Mouse (Mus musculus): ENCODE measurements around the gene Add2. TPM values are rescaled to one million over a fixed set of nuclear protein-coding genes. Genes with fewer than 3 reads are reported as not detected.

Add2 gene
- polyA plus RNA-seq, 1 experiment, result 17.6 TPM

DNA sequence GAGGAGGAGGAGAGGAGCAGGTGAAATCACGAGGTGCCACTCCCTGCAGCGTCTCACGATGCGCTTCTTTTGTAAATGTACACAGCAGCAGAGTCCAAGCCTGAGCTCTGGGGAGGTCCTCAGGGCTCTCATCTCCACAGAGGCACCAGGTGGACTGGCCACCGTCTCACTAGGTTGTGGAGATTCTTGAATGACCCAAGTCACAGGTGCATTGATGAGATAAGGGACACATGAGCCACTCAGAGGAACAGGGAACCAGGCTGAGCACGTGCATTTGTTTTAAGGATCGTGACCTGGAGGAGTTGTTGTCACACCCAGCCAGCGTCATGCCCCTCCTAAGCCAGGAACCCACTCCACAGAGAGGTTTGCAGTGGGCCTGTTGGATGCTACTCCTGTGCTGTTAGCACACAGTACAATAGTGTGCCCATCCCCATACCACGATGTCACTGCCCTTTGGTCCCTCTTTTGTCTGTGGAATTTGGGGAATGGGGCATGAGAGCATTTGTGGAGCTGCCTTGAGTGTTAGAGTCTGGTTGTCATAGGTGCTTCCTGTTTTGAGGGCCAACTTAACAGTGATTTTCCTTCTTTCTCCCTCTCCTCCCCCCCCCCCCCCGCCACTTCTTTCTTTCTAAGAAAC lies 65.8 kb downstream of the Add2 start:
- H3K4me3 ChIP-seq (ENCODE audit: extremely low read depth, insufficient read depth, insufficient read length), result no peak overlapping the region
- no peak for DNase-seq (ENCODE audit: low read depth in 1 of 2, low spot score in 2 of 2)
- no peaks in the 10 kb centered on the region for H3K4me1 ChIP-seq (ENCODE audit: control insufficient read depth, insufficient read depth, insufficient read length)
- TF ChIP-seq POLR2A (IDR thresholded peaks at IDR 0.05; ENCODE audit: low read depth, low read length), result no peak
- no peak for TF ChIP-seq CTCF (IDR thresholded peaks at IDR 0.05; ENCODE audit: extremely low read depth, insufficient read depth, insufficient read length, insufficient replicate concordance)
- H3K36me3 ChIP-seq (ENCODE audit: control insufficient read depth, insufficient read depth, low read length), result no peaks in the 10 kb centered on the region
- 73% methylated on average over 10 of the region's 10 CpGs for WGBS
- H3K27ac ChIP-seq (ENCODE audit: insufficient read depth, low read length), result no peak overlapping the region
- no peaks in the 10 kb centered on the region for H3K27me3 ChIP-seq (ENCODE audit: control insufficient read depth, insufficient read depth, low read length)

DNA sequence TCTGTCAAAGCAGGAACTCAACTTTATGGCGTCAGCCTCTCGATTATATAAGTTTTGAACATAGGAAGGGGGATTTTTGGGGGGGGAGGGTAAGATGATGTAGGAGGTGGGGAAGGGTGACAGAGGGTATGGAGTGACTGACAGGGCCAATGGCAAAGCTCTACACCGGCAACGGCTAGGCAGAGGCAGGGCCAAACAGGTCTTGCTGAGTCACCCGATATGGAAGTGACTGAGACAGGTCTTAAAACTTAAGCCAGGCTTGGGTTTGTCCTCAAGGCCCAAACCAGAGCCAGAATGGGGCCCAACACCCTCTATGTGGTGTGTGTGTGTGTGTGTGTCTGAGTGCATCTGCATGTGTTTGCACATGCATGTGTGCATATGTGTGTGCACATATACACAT lies 67.0 kb downstream of the Add2 start:
- H3K36me3 ChIP-seq (ENCODE audit: control insufficient read depth, insufficient read depth, low read length), result no peaks in the 10 kb centered on the region
- WGBS, result 62% methylated on average over 5 of the region's 5 CpGs
- no peaks in the 10 kb centered on the region for H3K4me1 ChIP-seq (ENCODE audit: control insufficient read depth, insufficient read depth, insufficient read length)
- DNase-seq (ENCODE audit: low read depth in 1 of 2, low spot score in 2 of 2), result no peak
- H3K4me3 ChIP-seq (ENCODE audit: extremely low read depth, insufficient read depth, insufficient read length), result no peak overlapping the region
- H3K27ac ChIP-seq (ENCODE audit: insufficient read depth, low read length), result no peak overlapping the region
- no peaks in the 10 kb centered on the region for H3K27me3 ChIP-seq (ENCODE audit: control insufficient read depth, insufficient read depth, low read length)
- TF ChIP-seq CTCF (IDR thresholded peaks at IDR 0.05; ENCODE audit: extremely low read depth, insufficient read depth, insufficient read length, insufficient replicate concordance) (no peak), POLR2A (IDR thresholded peaks at IDR 0.05; ENCODE audit: low read depth, low read length) (no peak)

DNA sequence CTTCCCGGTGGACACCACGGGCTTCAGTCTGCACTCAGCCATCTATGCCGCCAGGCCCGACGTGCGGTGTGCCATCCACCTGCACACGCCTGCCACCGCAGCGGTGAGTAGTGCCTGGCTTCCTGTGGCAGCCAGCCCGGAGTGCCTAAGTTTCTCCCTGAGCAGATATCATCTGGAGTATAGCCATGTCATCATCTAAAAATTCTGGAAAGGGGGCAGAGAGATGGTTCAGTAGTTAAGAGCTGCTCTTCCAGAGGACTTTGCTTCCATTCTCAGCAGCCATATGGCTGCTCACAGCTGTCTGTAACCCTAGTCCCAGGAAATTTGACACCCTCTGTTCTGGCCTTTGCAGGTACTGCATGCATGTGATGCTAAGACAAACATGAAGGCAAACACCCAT lies 68.3 kb downstream of the Add2 start:
- H3K4me3 ChIP-seq (ENCODE audit: extremely low read depth, insufficient read depth, insufficient read length), result no peak overlapping the region
- TF ChIP-seq POLR2A (IDR thresholded peaks at IDR 0.05; ENCODE audit: low read depth, low read length) (no peak), CTCF (IDR thresholded peaks at IDR 0.05; ENCODE audit: extremely low read depth, insufficient read depth, insufficient read length, insufficient replicate concordance) (no peak)
- 91% methylated on average over 10 of the region's 10 CpGs for WGBS
- DNase-seq (ENCODE audit: low read depth in 1 of 2, low spot score in 2 of 2), result no peak
- no peaks in the 10 kb centered on the region for H3K27me3 ChIP-seq (ENCODE audit: control insufficient read depth, insufficient read depth, low read length)
- no peak overlapping the region for H3K27ac ChIP-seq (ENCODE audit: insufficient read depth, low read length)
- H3K4me1 ChIP-seq (ENCODE audit: control insufficient read depth, insufficient read depth, insufficient read length), result no peaks in the 10 kb centered on the region
- H3K36me3 ChIP-seq (ENCODE audit: control insufficient read depth, insufficient read depth, low read length), result no peaks in the 10 kb centered on the region

DNA sequence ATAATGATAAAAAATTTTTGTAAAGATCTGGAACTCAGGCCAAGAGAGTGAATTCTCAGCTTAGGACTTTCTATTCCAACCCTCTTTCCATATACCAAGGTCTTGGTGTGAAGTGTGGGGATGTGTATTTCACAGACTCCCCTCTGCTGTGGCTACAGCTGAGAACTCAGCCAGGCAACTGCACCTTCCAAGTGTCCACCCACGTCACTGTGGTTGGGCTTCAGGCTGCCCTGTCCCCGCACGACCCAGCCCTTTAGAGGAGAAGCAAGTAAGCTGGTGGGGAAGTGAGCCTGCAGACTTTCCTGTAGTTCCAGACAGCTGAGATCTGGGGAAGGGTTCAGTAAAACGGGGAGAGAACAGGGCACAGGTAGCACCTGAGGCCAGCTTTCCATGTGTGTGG lies 68.7 kb downstream of the Add2 start:
- Histone ChIP-seq H3K27me3 (ENCODE audit: control insufficient read depth, insufficient read depth, low read length) (no peaks in the 10 kb centered on the region), H3K4me1 (ENCODE audit: control insufficient read depth, insufficient read depth, insufficient read length) (no peaks in the 10 kb centered on the region), H3K27ac (ENCODE audit: insufficient read depth, low read length) (no peak overlapping the region), H3K36me3 (ENCODE audit: control insufficient read depth, insufficient read depth, low read length) (no peaks in the 10 kb centered on the region), H3K4me3 (ENCODE audit: extremely low read depth, insufficient read depth, insufficient read length) (no peak overlapping the region)
- WGBS, result 41% methylated on average over 4 of the region's 4 CpGs
- DNase-seq (ENCODE audit: low read depth in 1 of 2, low spot score in 2 of 2), result no peak
- no peak for TF ChIP-seq CTCF (IDR thresholded peaks at IDR 0.05; ENCODE audit: extremely low read depth, insufficient read depth, insufficient read length, insufficient replicate concordance)
- TF ChIP-seq POLR2A (IDR thresholded peaks at IDR 0.05; ENCODE audit: low read depth, low read length), result no peak

DNA sequence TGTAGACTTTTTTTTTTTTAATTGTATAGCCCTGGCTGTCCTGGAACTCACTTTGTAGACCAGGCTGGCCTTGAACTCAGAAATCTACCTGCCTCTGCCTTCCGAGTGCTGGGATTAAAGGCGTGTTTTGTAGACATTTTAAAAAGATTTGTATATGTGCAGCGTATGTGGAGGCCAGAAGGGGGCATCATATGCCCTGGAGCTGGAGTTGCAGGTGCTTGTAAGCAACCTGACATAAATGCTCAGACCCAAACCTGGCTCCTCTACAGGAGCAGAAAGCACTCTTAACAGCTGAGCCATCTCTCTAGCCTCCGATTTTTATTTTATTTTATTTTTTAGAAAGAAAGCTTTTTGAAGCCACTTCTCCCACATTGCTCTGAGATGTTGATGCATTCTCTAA lies 70.5 kb downstream of the Add2 start:
- Histone ChIP-seq H3K27ac (ENCODE audit: insufficient read depth, low read length) (no peak overlapping the region), H3K4me3 (ENCODE audit: extremely low read depth, insufficient read depth, insufficient read length) (no peak overlapping the region), H3K4me1 (ENCODE audit: control insufficient read depth, insufficient read depth, insufficient read length) (no peaks in the 10 kb centered on the region), H3K27me3 (ENCODE audit: control insufficient read depth, insufficient read depth, low read length) (no peaks in the 10 kb centered on the region), H3K36me3 (ENCODE audit: control insufficient read depth, insufficient read depth, low read length) (no peaks in the 10 kb centered on the region)
- DNase-seq (ENCODE audit: low read depth in 1 of 2, low spot score in 2 of 2), result no peak
- 87% methylated on average over 4 of the region's 4 CpGs for WGBS
- TF ChIP-seq CTCF (IDR thresholded peaks at IDR 0.05; ENCODE audit: extremely low read depth, insufficient read depth, insufficient read length, insufficient replicate concordance) (no peak), POLR2A (IDR thresholded peaks at IDR 0.05; ENCODE audit: low read depth, low read length) (no peak)

DNA sequence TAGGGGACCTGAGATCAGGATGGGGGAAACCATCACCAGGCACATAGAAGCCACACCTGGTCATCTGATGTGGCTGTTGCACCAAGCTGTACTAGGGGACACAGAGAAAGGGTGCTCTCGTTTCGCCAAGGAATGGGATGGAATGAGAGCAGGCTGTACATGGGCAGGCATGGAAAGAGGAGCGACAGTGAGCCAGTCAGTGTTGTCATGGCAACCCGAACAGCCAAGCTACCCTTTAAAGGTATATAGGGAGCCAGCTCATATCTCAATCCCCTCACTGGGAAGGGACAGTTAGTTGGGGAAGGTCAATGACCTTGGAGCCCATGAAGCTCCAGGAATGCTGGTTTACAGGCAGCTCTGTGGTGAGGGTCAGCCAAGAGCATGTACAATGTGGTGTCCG lies 73.0 kb downstream of the Add2 start:
- Histone ChIP-seq H3K27me3 (ENCODE audit: control insufficient read depth, insufficient read depth, low read length) (no peaks in the 10 kb centered on the region), H3K36me3 (ENCODE audit: control insufficient read depth, insufficient read depth, low read length) (no peaks in the 10 kb centered on the region), H3K4me3 (ENCODE audit: extremely low read depth, insufficient read depth, insufficient read length) (no peak overlapping the region), H3K27ac (ENCODE audit: insufficient read depth, low read length) (no peak overlapping the region), H3K4me1 (ENCODE audit: control insufficient read depth, insufficient read depth, insufficient read length) (no peaks in the 10 kb centered on the region)
- DNase-seq (ENCODE audit: low read depth in 1 of 2, low spot score in 2 of 2), result no peak
- 90% methylated on average over 5 of the region's 5 CpGs for WGBS
- TF ChIP-seq CTCF (IDR thresholded peaks at IDR 0.05; ENCODE audit: extremely low read depth, insufficient read depth, insufficient read length, insufficient replicate concordance), result no peak
- no peak for TF ChIP-seq POLR2A (IDR thresholded peaks at IDR 0.05; ENCODE audit: low read depth, low read length)

DNA sequence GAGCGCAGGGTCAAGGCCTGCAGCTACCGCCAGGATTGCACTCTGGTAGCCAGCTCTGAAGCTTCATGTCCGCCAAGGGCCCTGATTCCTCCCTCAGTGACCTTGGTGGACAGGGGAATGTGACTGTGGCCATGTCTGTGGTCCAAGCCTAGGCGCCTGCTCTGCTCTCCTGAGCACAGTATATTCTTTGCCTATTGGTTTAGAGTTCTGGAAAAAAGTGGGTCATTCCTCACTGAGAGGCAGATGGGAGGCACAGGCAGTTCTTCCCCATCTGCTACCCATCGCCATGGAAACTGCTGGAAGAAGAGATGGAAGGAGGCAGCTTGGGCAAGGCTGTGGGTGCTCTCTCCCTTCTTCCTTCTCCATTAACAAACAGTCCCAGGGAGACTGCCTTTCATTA lies 74.4 kb downstream of the Add2 start:
- Histone ChIP-seq H3K4me1 (ENCODE audit: control insufficient read depth, insufficient read depth, insufficient read length) (no peaks in the 10 kb centered on the region), H3K27ac (ENCODE audit: insufficient read depth, low read length) (no peak overlapping the region), H3K36me3 (ENCODE audit: control insufficient read depth, insufficient read depth, low read length) (no peaks in the 10 kb centered on the region), H3K27me3 (ENCODE audit: control insufficient read depth, insufficient read depth, low read length) (no peaks in the 10 kb centered on the region), H3K4me3 (ENCODE audit: extremely low read depth, insufficient read depth, insufficient read length) (no peak overlapping the region)
- TF ChIP-seq CTCF (IDR thresholded peaks at IDR 0.05; ENCODE audit: extremely low read depth, insufficient read depth, insufficient read length, insufficient replicate concordance), result no peak
- no peak for TF ChIP-seq POLR2A (IDR thresholded peaks at IDR 0.05; ENCODE audit: low read depth, low read length)
- no peak for DNase-seq (ENCODE audit: low read depth in 1 of 2, low spot score in 2 of 2)
- WGBS, result 91% methylated on average over 5 of the region's 5 CpGs
